Mouse (Mus musculus): ENCODE data around the gene Mgll. TPM values are rescaled to one million over a fixed set of nuclear protein-coding genes. Genes with fewer than 3 reads are reported as not detected.

Mgll gene
- polyA plus RNA-seq, 1 experiment from 2014 or later, result 4.4 TPM

GRCm38 (mm10) chr6:88714200-88714674 is 10.0 kb upstream of the Mgll start:
- Histone ChIP-seq H3K27me3 (ENCODE audit: control insufficient read depth, insufficient read depth, low read length) (no peaks in the 10 kb centered on the region), H3K36me3 (ENCODE audit: control insufficient read depth, insufficient read depth, low read length) (no peaks in the 10 kb centered on the region), H3K4me1 (replicated peaks; ENCODE audit: control insufficient read depth, insufficient read depth, low read length) (peaks cover 10% of the 10 kb centered on the region; the same call in 1 of the 2 replicates), H3K9ac (ENCODE audit: low read length) (no peak overlapping the region), H3K9me3 (ENCODE audit: control insufficient read depth, low read length) (no peaks in the 10 kb centered on the region), H3K4me2 (ENCODE audit: low read depth, low read length, severe bottlenecking) (no peak overlapping the region), H3K4me3 (ENCODE audit: low read depth, low read length) (no peak overlapping the region), H3K27ac (ENCODE audit: low read depth, low read length) (no peak overlapping the region)
- DNase-seq (ENCODE audit: low spot score) (no peak), ATAC-seq (replicated peaks; ENCODE audit: low FRiP score) (no peak)
- WGBS, result 90% methylated on average over 4 of the region's 4 CpGs

GRCm38 (mm10) chr6:88715378-88715781 is 8.8 kb upstream of the Mgll start:
- Histone ChIP-seq H3K27me3 (ENCODE audit: control insufficient read depth, insufficient read depth, low read length) (no peaks in the 10 kb centered on the region), H3K4me3 (ENCODE audit: low read depth, low read length) (no peak overlapping the region), H3K9ac (ENCODE audit: low read length) (no peak overlapping the region), H3K4me1 (replicated peaks; ENCODE audit: control insufficient read depth, insufficient read depth, low read length) (peaks cover 10% of the 10 kb centered on the region; the same call in 1 of the 2 replicates), H3K4me2 (ENCODE audit: low read depth, low read length, severe bottlenecking) (no peak overlapping the region), H3K9me3 (ENCODE audit: control insufficient read depth, low read length) (no peaks in the 10 kb centered on the region), H3K27ac (ENCODE audit: low read depth, low read length) (0 out of 2 replicates have a peak overlapping the region, but pooled peaks have one; percentile 19), H3K36me3 (ENCODE audit: control insufficient read depth, insufficient read depth, low read length) (no peaks in the 10 kb centered on the region)
- WGBS, result 20% methylated on average over 9 of the region's 9 CpGs
- ATAC-seq (replicated peaks; ENCODE audit: low FRiP score) (peak; percentile 86), DNase-seq (ENCODE audit: low spot score) (peak; percentile 56)

- Histone ChIP-seq H3K9me3 (ENCODE audit: control insufficient read depth, low read length) (no peaks in the 10 kb centered on the region), H3K9ac (ENCODE audit: low read length) (no peak overlapping the region), H3K4me3 (ENCODE audit: low read depth, low read length) (no peak overlapping the region), H3K36me3 (ENCODE audit: control insufficient read depth, insufficient read depth, low read length) (no peaks in the 10 kb centered on the region), H3K27ac (ENCODE audit: low read depth, low read length) (0 out of 2 replicates have a peak overlapping the region, but pooled peaks have one; percentile 5), H3K4me1 (replicated peaks; ENCODE audit: control insufficient read depth, insufficient read depth, low read length) (peaks cover 10% of the 10 kb centered on the region; the same call in 1 of the 2 replicates), H3K4me2 (ENCODE audit: low read depth, low read length, severe bottlenecking) (no peak overlapping the region), H3K27me3 (ENCODE audit: control insufficient read depth, insufficient read depth, low read length) (no peaks in the 10 kb centered on the region)
- ATAC-seq (replicated peaks; ENCODE audit: low FRiP score), result no peak
- peak; percentile 52 for DNase-seq (ENCODE audit: low spot score)
- 44% methylated on average over 5 of the region's 5 CpGs for WGBS
Measured at GRCm38 (mm10) chr6:88715966-88716365, 8.2 kb upstream of the Mgll start.

GRCm38 (mm10) chr6:88717143-88718032 is 6.8 kb upstream of the Mgll start:
- DNase-seq (ENCODE audit: low spot score), result no peak
- H3K9me3 ChIP-seq (ENCODE audit: control insufficient read depth, low read length), result no peaks in the 10 kb centered on the region
- H3K27ac ChIP-seq (ENCODE audit: low read depth, low read length), result no peak overlapping the region
- H3K4me3 ChIP-seq (ENCODE audit: low read depth, low read length), result no peak overlapping the region
- no peak for ATAC-seq (replicated peaks; ENCODE audit: low FRiP score)
- peaks cover 2% of the 10 kb centered on the region; the same call in 1 of the 2 replicates for H3K27me3 ChIP-seq (ENCODE audit: control insufficient read depth, insufficient read depth, low read length)
- H3K9ac ChIP-seq (ENCODE audit: low read length), result no peak overlapping the region
- peaks cover 10% of the 10 kb centered on the region; the same call in 1 of the 2 replicates for H3K4me1 ChIP-seq (replicated peaks; ENCODE audit: control insufficient read depth, insufficient read depth, low read length)
- no peaks in the 10 kb centered on the region for H3K36me3 ChIP-seq (ENCODE audit: control insufficient read depth, insufficient read depth, low read length)
- WGBS, result 81% methylated on average over 6 of the region's 6 CpGs
- H3K4me2 ChIP-seq (ENCODE audit: low read depth, low read length, severe bottlenecking), result no peak overlapping the region

- DNase-seq (ENCODE audit: low spot score) (no peak), ATAC-seq (replicated peaks; ENCODE audit: low FRiP score) (no peak)
- 87% methylated on average over 7 of the region's 7 CpGs for WGBS
Measured at GRCm38 (mm10) chr6:88718033-88718725, 6.0 kb upstream of the Mgll start.

GRCm38 (mm10) chr6:88721059-88721458 is 3.2 kb upstream of the Mgll start:
- WGBS, result 84% methylated on average over 3 of the region's 3 CpGs
- no peak overlapping the region for H3K9ac ChIP-seq (ENCODE audit: low read length)
- H3K27ac ChIP-seq (ENCODE audit: low read depth, low read length), result no peak overlapping the region
- ATAC-seq (replicated peaks; ENCODE audit: low FRiP score) (no peak), DNase-seq (ENCODE audit: low spot score) (no peak)
- H3K27me3 ChIP-seq (ENCODE audit: control insufficient read depth, insufficient read depth, low read length), result peaks cover 12% of the 10 kb centered on the region
- H3K4me1 ChIP-seq (replicated peaks; ENCODE audit: control insufficient read depth, insufficient read depth, low read length), result peaks cover 8% of the 10 kb centered on the region; the same call in 1 of the 2 replicates
- H3K4me2 ChIP-seq (ENCODE audit: low read depth, low read length, severe bottlenecking), result no peak overlapping the region
- no peaks in the 10 kb centered on the region for H3K9me3 ChIP-seq (ENCODE audit: control insufficient read depth, low read length)
- H3K4me3 ChIP-seq (ENCODE audit: low read depth, low read length), result no peak overlapping the region
- no peaks in the 10 kb centered on the region for H3K36me3 ChIP-seq (ENCODE audit: control insufficient read depth, insufficient read depth, low read length)

More at GRCm38 (mm10) chr6:88718033-88718725, 6.0 kb upstream of the Mgll start:
- Histone ChIP-seq H3K4me2 (ENCODE audit: low read depth, low read length, severe bottlenecking) (no peak overlapping the region), H3K9ac (ENCODE audit: low read length) (no peak overlapping the region), H3K9me3 (ENCODE audit: control insufficient read depth, low read length) (no peaks in the 10 kb centered on the region), H3K27me3 (ENCODE audit: control insufficient read depth, insufficient read depth, low read length) (peaks cover 2% of the 10 kb centered on the region; the same call in 1 of the 2 replicates), H3K4me3 (ENCODE audit: low read depth, low read length) (no peak overlapping the region), H3K36me3 (ENCODE audit: control insufficient read depth, insufficient read depth, low read length) (no peaks in the 10 kb centered on the region), H3K4me1 (replicated peaks; ENCODE audit: control insufficient read depth, insufficient read depth, low read length) (peaks cover 10% of the 10 kb centered on the region; the same call in 1 of the 2 replicates), H3K27ac (ENCODE audit: low read depth, low read length) (no peak overlapping the region)

- Histone ChIP-seq H3K4me1 (replicated peaks; ENCODE audit: control insufficient read depth, insufficient read depth, low read length) (peaks cover 5% of the 10 kb centered on the region; the same call in 1 of the 2 replicates), H3K27ac (ENCODE audit: low read depth, low read length) (no peak overlapping the region), H3K27me3 (ENCODE audit: control insufficient read depth, insufficient read depth, low read length) (peaks cover 18% of the 10 kb centered on the region), H3K9ac (ENCODE audit: low read length) (no peak overlapping the region), H3K4me3 (ENCODE audit: low read depth, low read length) (no peak overlapping the region), H3K9me3 (ENCODE audit: control insufficient read depth, low read length) (no peaks in the 10 kb centered on the region), H3K4me2 (ENCODE audit: low read depth, low read length, severe bottlenecking) (no peak overlapping the region), H3K36me3 (ENCODE audit: control insufficient read depth, insufficient read depth, low read length) (no peaks in the 10 kb centered on the region)
- WGBS, result 90% methylated on average over 2 of the region's 2 CpGs
- ATAC-seq (replicated peaks; ENCODE audit: low FRiP score) (no peak), DNase-seq (ENCODE audit: low spot score) (peak; percentile 43)
Measured at GRCm38 (mm10) chr6:88722906-88723305, 1.3 kb upstream of the Mgll start.

- H3K27me3 ChIP-seq (ENCODE audit: control insufficient read depth, insufficient read depth, low read length), result peaks cover 18% of the 10 kb centered on the region
- no peak overlapping the region for H3K27ac ChIP-seq (ENCODE audit: low read depth, low read length)
- peak; percentile 73 for ATAC-seq (replicated peaks; ENCODE audit: low FRiP score)
- H3K9me3 ChIP-seq (ENCODE audit: control insufficient read depth, low read length), result no peaks in the 10 kb centered on the region
- H3K4me2 ChIP-seq (ENCODE audit: low read depth, low read length, severe bottlenecking), result peak overlapping the region; percentile 98
- H3K9ac ChIP-seq (ENCODE audit: low read length), result peak overlapping the region; percentile 64
- peak overlapping the region; percentile 56 for H3K4me3 ChIP-seq (ENCODE audit: low read depth, low read length)
- H3K4me1 ChIP-seq (replicated peaks; ENCODE audit: control insufficient read depth, insufficient read depth, low read length), result peaks cover 5% of the 10 kb centered on the region; the same call in 1 of the 2 replicates
- no peaks in the 10 kb centered on the region for H3K36me3 ChIP-seq (ENCODE audit: control insufficient read depth, insufficient read depth, low read length)
- WGBS, result 40% methylated on average over 12 of the region's 14 CpGs
- no peak for DNase-seq (ENCODE audit: low spot score)
Measured at GRCm38 (mm10) chr6:88723806-88724312, 353 bp upstream of the Mgll start.
